Mouse (Mus musculus) central nervous system, embryonic 14 days (tissue): ENCODE results near the gene Nox1. TPM values are rescaled to one million over a fixed set of nuclear protein-coding genes. Genes with fewer than 3 reads are reported as not detected.

Source experiments
- polyA plus RNA-seq: library from polyadenylated mRNA; depleted of rRNA; stranded (reverse); fragments of >200 nt; gene quantifications from 2 replicates; pipeline ENCODE4 v1.2.3, GENCODE M21; 2012; rRNA removed

Gene Nox1
- polyA plus RNA-seq, result 0.12 TPM in 1 of 2 replicates, not detected in the other

GRCm38 (mm10) chrX:134221856-134222255, at the start of gene Nox1:
Gene Nox1 (minus strand): TSS chrX:134221956.

GRCm38 (mm10) chrX:134187201-134187600, 34.6 kb downstream of the Nox1 start, which contains the start of gene Arl13a:
Gene Arl13a (plus strand): TSS chrX:134187501.

GRCm38 (mm10) chrX:134162043-134162720, 59.6 kb downstream of the Nox1 start, which contains the start of gene Xkrx:
Gene Xkrx (minus strand): TSS chrX:134162076.

GRCm38 (mm10) chrX:134058987-134059712, 162.6 kb downstream of the Nox1 start, which contains the start of gene Cstf2:
Gene Cstf2 (plus strand): TSS chrX:134059187.

Other genes with a start within 250 kb of the Nox1 start
- gene Sytl4, start 240.1 kb downstream of the Nox1 start, polyA plus RNA-seq, result 0.77 and 1.4 TPM in 2 replicates
- 69.2 and 76.4 TPM in 2 replicates for gene Cstf2, start 162.8 kb downstream of the Nox1 start, polyA plus RNA-seq
- gene Xkrx, start 59.9 kb downstream of the Nox1 start, polyA plus RNA-seq, result 0.54 and 0.57 TPM in 2 replicates
- not detected in 2 replicates for gene Arl13a, start 34.5 kb downstream of the Nox1 start, polyA plus RNA-seq
- 5.9 and 6.5 TPM in 2 replicates for gene Trmt2b, start 55.0 kb upstream of the Nox1 start, polyA plus RNA-seq
- gene Tmem35a, start 73.3 kb upstream of the Nox1 start, polyA plus RNA-seq, result 55.1 and 57.7 TPM in 2 replicates
- 7.8 and 10.1 TPM in 2 replicates for gene Cenpi, start 86.1 kb upstream of the Nox1 start, polyA plus RNA-seq
- gene Drp2, start 182.6 kb upstream of the Nox1 start, polyA plus RNA-seq, result 34.7 and 35.1 TPM in 2 replicates